Comparison of ENCODE assay signal across 12 mouse cellular contexts in the genomic region with DNA sequence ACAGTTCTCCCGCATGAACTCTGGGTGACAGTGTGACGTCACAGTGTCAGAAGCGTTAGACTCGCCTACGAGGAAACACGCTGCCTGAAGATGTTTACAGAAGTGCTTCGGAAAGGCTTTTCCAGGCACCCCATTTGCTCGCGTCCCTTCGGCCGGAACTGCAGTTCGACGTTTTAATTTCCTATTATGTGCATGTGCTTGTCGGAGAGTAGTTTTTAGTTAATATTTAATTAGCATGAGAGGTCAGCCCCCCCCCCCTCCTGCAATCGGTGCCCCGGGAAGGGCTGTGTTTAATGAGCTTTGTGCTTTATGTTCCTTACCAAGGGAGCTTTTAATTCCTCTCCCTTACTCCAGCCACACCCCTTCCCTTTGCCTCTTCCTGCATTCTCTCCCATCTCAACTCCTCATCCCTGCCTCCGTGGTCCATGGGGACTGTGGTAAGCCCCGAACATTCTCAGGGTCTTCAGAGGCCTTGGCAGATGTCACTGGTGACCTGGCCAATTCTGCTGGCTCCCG.
DNase-seq lines count a peak whose midpoint lies in the region; ATAC-seq and TF ChIP-seq lines count a peak whose summit lies in the region.
"Had no signal": no experiment of that assay in that cellular context is flagged by ENCODE, and none has a peak within 500 bp of the region (broad histone marks: within the 10 kb centered on the region; RNA-seq: fewer than 3 reads in every experiment).

No protein-coding gene starts in this region.

- 84% methylated on average over 19 of the region's 19 CpGs for WGBS in heart, embryonic 12.5 days
- 61% methylated on average over 19 of the region's 19 CpGs for WGBS in forebrain, postnatal 0 days
- WGBS in kidney, embryonic 15.5 days = 43% methylated on average over 19 of the region's 19 CpGs

- no peaks in the 10 kb centered on the region for H3K27me3 ChIP-seq in heart, embryonic 12.5 days (replicated peaks)
- H3K27me3 ChIP-seq in forebrain, postnatal 0 days (ENCODE audit: insufficient read depth, low read length) = no peaks in the 10 kb centered on the region
- no peaks in the 10 kb centered on the region for H3K27me3 ChIP-seq in kidney, embryonic 15.5 days
- H3K27me3 ChIP-seq: liver, embryonic 15.5 days had no signal

- peaks cover 25% of the 10 kb centered on the region for H3K36me3 ChIP-seq in heart, embryonic 12.5 days
- no peaks in the 10 kb centered on the region for H3K36me3 ChIP-seq in forebrain, postnatal 0 days (ENCODE audit: insufficient read depth)
- H3K36me3 ChIP-seq in kidney, embryonic 15.5 days = peaks cover 33% of the 10 kb centered on the region
- H3K36me3 ChIP-seq: liver, embryonic 15.5 days had no signal

- no peak overlapping the region for H3K27ac ChIP-seq in heart, embryonic 12.5 days (ENCODE audit: poor library complexity, severe bottlenecking)
- H3K27ac ChIP-seq in forebrain, postnatal 0 days (ENCODE audit: low read depth, low read length) = peak overlapping the region; percentile 67
- peak overlapping the region; percentile 82 for H3K27ac ChIP-seq in kidney, embryonic 15.5 days
- H3K27ac ChIP-seq: liver, embryonic 15.5 days had no signal

- no peak overlapping the region for H3K4me2 ChIP-seq in heart, embryonic 12.5 days
- H3K4me2 ChIP-seq in forebrain, postnatal 0 days (ENCODE audit: low read depth) = no peak overlapping the region
- H3K4me2 ChIP-seq in kidney, embryonic 15.5 days = no peak overlapping the region
- H3K4me2 ChIP-seq: liver, embryonic 15.5 days had no signal

- H3K9ac ChIP-seq in heart, embryonic 12.5 days = no peak overlapping the region
- no peak overlapping the region for H3K9ac ChIP-seq in forebrain, postnatal 0 days
- H3K9ac ChIP-seq in kidney, embryonic 15.5 days = no peak overlapping the region
- H3K9ac ChIP-seq: liver, embryonic 15.5 days had no signal

- TF ChIP-seq CTCF in forebrain, postnatal 0 days (IDR thresholded peaks at IDR 0.05; ENCODE audit: low read depth) = no peak

- peak; percentile 15 for DNase-seq in heart, postnatal 4 days
- no peak for DNase-seq in forebrain, postnatal 0 days
- peak; percentile 47 to 56 for DNase-seq in lung, postnatal 4 days
- no peak for DNase-seq in MN1 (ENCODE audit: low spot score)
- DNase-seq in cerebellum, adult 9-11 months = no peak
- DNase-seq in urinary bladder, postnatal 36 days (ENCODE audit: low spot score in 2 of 2) = no peak
- DNase-seq: cerebellum, adult 8-10 months; thymus, adult 18-20 months had no signal

- no peak for ATAC-seq in heart, embryonic 12.5 days (ENCODE audit: insufficient number of reproducible peaks, low FRiP score)
- ATAC-seq in forebrain, postnatal 0 days = no peak
- peak; percentile 75 for ATAC-seq in kidney, embryonic 15.5 days (replicated peaks; ENCODE audit: low FRiP score)

- H3K4me3 ChIP-seq in heart, embryonic 12.5 days = no peak overlapping the region
- no peak overlapping the region for H3K4me3 ChIP-seq in forebrain, postnatal 0 days (ENCODE audit: low read depth, low read length)
- H3K4me3 ChIP-seq in kidney, embryonic 15.5 days (replicated peaks) = no peak overlapping the region
- H3K4me3 ChIP-seq: liver, embryonic 15.5 days; myocyte had no signal

- H3K4me1 ChIP-seq in heart, embryonic 12.5 days (replicated peaks) = peaks cover 5% of the 10 kb centered on the region
- 0 out of 2 replicates have a peak, but pooled peaks cover 3% of the 10 kb centered on the region for H3K4me1 ChIP-seq in forebrain, postnatal 0 days (ENCODE audit: insufficient read depth)
- peaks cover 23% of the 10 kb centered on the region for H3K4me1 ChIP-seq in kidney, embryonic 15.5 days

- H3K9me3 ChIP-seq in heart, embryonic 12.5 days (replicated peaks) = peaks cover 5% of the 10 kb centered on the region; the same call in 1 of the 2 replicates
- no peaks in the 10 kb centered on the region for H3K9me3 ChIP-seq in forebrain, postnatal 0 days (ENCODE audit: low read length)
- no peaks in the 10 kb centered on the region for H3K9me3 ChIP-seq in kidney, embryonic 15.5 days (replicated peaks)
- H3K9me3 ChIP-seq: liver, embryonic 15.5 days had no signal

Comparison
In these comparisons a context has a peak if more than half of its experiments do, and no peak if none do; other contexts are left out.
1. DNase-seq: peak in heart, postnatal 4 days (single experiment) and lung, postnatal 4 days (2 of 2); none in forebrain, postnatal 0 days (single experiment), MN1 (single experiment), cerebellum, adult 9-11 months (single experiment) and urinary bladder, postnatal 36 days (0 of 2).